Mouse (Mus musculus) liver, adult 2 months (tissue): ENCODE results near the gene Gas6.

ENCODE experiments used
- CTCF ChIP-seq: fragments of 200-500 bp; IDR thresholded peaks from 2 replicates; pipeline ENCODE4 v1.5.1; 2011; ENCODE audit warnings: low read depth, low read length, control low read depth
- POLR2A ChIP-seq: fragments of 200-500 bp; IDR thresholded peaks from 2 replicates; pipeline ENCODE4 v1.6.1; 2011; ENCODE audit warnings: low read length, control low read depth; ENCODE audit not compliant: insufficient read depth; ENCODE audit errors: extremely low read depth

DNA sequence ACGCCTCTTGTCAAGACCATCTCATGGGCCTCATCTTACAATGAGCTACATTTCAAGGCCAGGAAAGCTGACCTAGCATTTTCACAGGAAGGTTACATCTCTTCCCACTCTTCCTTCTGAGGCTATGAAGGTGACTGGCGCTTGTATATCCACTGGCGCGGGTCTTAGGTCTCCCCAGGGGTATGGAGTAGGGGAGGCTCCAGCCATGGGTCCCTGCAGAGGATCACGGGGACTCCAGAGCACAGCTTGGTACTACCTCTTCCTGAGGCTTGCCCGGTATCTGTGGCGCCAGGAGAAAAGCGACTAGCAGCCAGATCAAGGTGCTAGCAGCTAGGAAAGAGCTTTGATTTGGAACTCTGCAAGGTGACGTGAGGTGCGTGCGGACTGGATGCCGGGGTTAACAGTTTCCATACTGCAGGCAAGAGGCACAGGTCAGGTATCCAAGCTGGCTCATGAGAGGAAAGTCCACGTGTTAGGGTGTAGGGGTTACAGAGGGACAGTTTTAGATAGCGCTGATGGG is 2.7 kb downstream of the Gas6 start:
- no peak for TF ChIP-seq POLR2A
- no peak for TF ChIP-seq CTCF
